ENCODE assay signal across 46 mouse cellular contexts in genomic region chr2:153538898-153539297, GRCm38 (mm10). TPM values are rescaled to one million over a fixed set of nuclear protein-coding genes. Genes with fewer than 3 reads are reported as not detected.
"Had no signal": no experiment of that assay in that cellular context is flagged by ENCODE, and none has a peak within 500 bp of the region (broad histone marks: within the 10 kb centered on the region; RNA-seq: fewer than 3 reads in every experiment).

No protein-coding gene starts in this region.

- ATAC-seq: liver, embryonic 12.5 days; liver, postnatal 0 days; lung, postnatal 0 days; midbrain, embryonic 13.5 days; midbrain, embryonic 15.5 days; midbrain, embryonic 16.5 days had no signal

- H3K4me2 ChIP-seq: limb, embryonic 12.5 days; limb, embryonic 13.5 days; limb, embryonic 15.5 days; liver, embryonic 11.5 days; liver, embryonic 12.5 days; liver, embryonic 13.5 days; liver, embryonic 15.5 days; lung, embryonic 14.5 days; lung, embryonic 15.5 days; midbrain, embryonic 11.5 days; midbrain, embryonic 12.5 days; midbrain, embryonic 13.5 days; midbrain, embryonic 15.5 days; neural tube, embryonic 12.5 days had no signal

- H3K9ac ChIP-seq: limb, embryonic 12.5 days; limb, embryonic 13.5 days; limb, embryonic 15.5 days; liver, embryonic 12.5 days; liver, embryonic 13.5 days; liver, embryonic 14.5 days; liver, embryonic 15.5 days; liver, postnatal 0 days; lung, embryonic 14.5 days; lung, embryonic 15.5 days; midbrain, embryonic 12.5 days; midbrain, embryonic 13.5 days; midbrain, embryonic 15.5 days; neural tube, embryonic 12.5 days had no signal

- H3K4me1 ChIP-seq: limb, embryonic 13.5 days; limb, embryonic 15.5 days; lung, embryonic 15.5 days; midbrain, embryonic 12.5 days; midbrain, embryonic 13.5 days; midbrain, embryonic 15.5 days; neural tube, embryonic 12.5 days had no signal

- DNase-seq: left cerebral cortex, postnatal 4 days; liver; liver, embryonic 13.5 days; liver, postnatal 0 days; lung, adult 18-20 months; lung, adult 2 months; lung, embryonic 14.5 days; lung, postnatal 10 days; lung, postnatal 14 days; lung, postnatal 36 days; lung, postnatal 4 days; midbrain, embryonic 14.5 days had no signal

- H3K36me3 ChIP-seq: limb, embryonic 10.5 days; limb, embryonic 12.5 days; limb, embryonic 13.5 days; limb, embryonic 15.5 days; liver, embryonic 12.5 days; liver, embryonic 13.5 days; liver, embryonic 15.5 days; lung, embryonic 15.5 days; midbrain, embryonic 10.5 days; midbrain, embryonic 12.5 days; midbrain, embryonic 13.5 days; midbrain, embryonic 15.5 days; neural tube, embryonic 12.5 days had no signal

- H3K27me3 ChIP-seq: limb, embryonic 13.5 days; limb, embryonic 15.5 days; liver, embryonic 12.5 days; liver, embryonic 13.5 days; lung, embryonic 15.5 days; midbrain, embryonic 13.5 days; midbrain, embryonic 15.5 days; neural tube, embryonic 12.5 days had no signal

- H3K27ac ChIP-seq: limb, embryonic 10.5 days; limb, embryonic 12.5 days; limb, embryonic 13.5 days; limb, embryonic 15.5 days; liver, embryonic 12.5 days; liver, embryonic 13.5 days; liver, embryonic 14.5 days; liver, embryonic 15.5 days; lung, embryonic 15.5 days; macrophage; midbrain, embryonic 10.5 days; midbrain, embryonic 12.5 days; midbrain, embryonic 13.5 days; midbrain, embryonic 15.5 days; neural tube, embryonic 12.5 days had no signal

- H3K9me3 ChIP-seq: limb, embryonic 10.5 days; limb, embryonic 12.5 days; limb, embryonic 13.5 days; limb, embryonic 15.5 days; liver, embryonic 13.5 days; liver, embryonic 15.5 days; lung, embryonic 15.5 days; midbrain, embryonic 10.5 days; midbrain, embryonic 12.5 days; midbrain, embryonic 13.5 days; midbrain, embryonic 15.5 days; neural tube, embryonic 12.5 days had no signal

- H3K4me3 ChIP-seq: limb, embryonic 10.5 days; limb, embryonic 12.5 days; limb, embryonic 13.5 days; limb, embryonic 15.5 days; liver, embryonic 12.5 days; liver, embryonic 13.5 days; liver, embryonic 15.5 days; lung, embryonic 15.5 days; megakaryocyte, embryonic 14.5 days; midbrain, embryonic 10.5 days; midbrain, embryonic 12.5 days; midbrain, embryonic 13.5 days; midbrain, embryonic 15.5 days; myocyte; neural tube, embryonic 12.5 days had no signal

RNA-seq across cellular contexts. Expression of gene 4930404H24Rik, which starts 46.3 kb away (rescaled TPM):
- total RNA-seq: left cerebral cortex, postnatal 10 days; left cerebral cortex, postnatal 25 days; left cerebral cortex, postnatal 36 days; left cerebral cortex, postnatal 4 days; liver, adult 2 months; megakaryocyte progenitor cell, adult 5-6 weeks; megakaryocyte, adult 5-6 weeks; megakaryocyte-erythroid progenitor cell, adult 5-6 weeks; midbrain, postnatal 0 days; monocyte, adult 5-6 weeks had no signal
- polyA plus RNA-seq: limb, embryonic 10.5 days; limb, embryonic 11.5 days; limb, embryonic 12.5 days; limb, embryonic 13.5 days; limb, embryonic 14.5 days; limb, embryonic 15.5 days; liver, adult 2 months; liver, embryonic 11.5 days; liver, embryonic 12.5 days; liver, embryonic 13.5 days; liver, embryonic 14.5 days; liver, embryonic 15.5 days; liver, embryonic 16.5 days; liver, postnatal 0 days; lung, adult 2 months; lung, embryonic 14.5 days; lung, embryonic 15.5 days; lung, embryonic 16.5 days; lung, postnatal 0 days; macrophage; midbrain, embryonic 10.5 days; midbrain, embryonic 11.5 days; midbrain, embryonic 12.5 days; midbrain, embryonic 13.5 days; midbrain, embryonic 14.5 days; midbrain, embryonic 15.5 days; midbrain, embryonic 16.5 days; midbrain, postnatal 0 days; myocyte; neural tube, embryonic 11.5 days; neural tube, embryonic 12.5 days had no signal
